Mouse (Mus musculus): ENCODE results near the gene Sycp2. TPM values are rescaled to one million over a fixed set of nuclear protein-coding genes. Genes with fewer than 3 reads are reported as not detected.

Sycp2 gene
- 0.04 and 0.17 TPM in 2 replicates for polyA plus RNA-seq (2015; fragmentation: Nextera tagmentation; extraction: Ambion mirVana)

DNA sequence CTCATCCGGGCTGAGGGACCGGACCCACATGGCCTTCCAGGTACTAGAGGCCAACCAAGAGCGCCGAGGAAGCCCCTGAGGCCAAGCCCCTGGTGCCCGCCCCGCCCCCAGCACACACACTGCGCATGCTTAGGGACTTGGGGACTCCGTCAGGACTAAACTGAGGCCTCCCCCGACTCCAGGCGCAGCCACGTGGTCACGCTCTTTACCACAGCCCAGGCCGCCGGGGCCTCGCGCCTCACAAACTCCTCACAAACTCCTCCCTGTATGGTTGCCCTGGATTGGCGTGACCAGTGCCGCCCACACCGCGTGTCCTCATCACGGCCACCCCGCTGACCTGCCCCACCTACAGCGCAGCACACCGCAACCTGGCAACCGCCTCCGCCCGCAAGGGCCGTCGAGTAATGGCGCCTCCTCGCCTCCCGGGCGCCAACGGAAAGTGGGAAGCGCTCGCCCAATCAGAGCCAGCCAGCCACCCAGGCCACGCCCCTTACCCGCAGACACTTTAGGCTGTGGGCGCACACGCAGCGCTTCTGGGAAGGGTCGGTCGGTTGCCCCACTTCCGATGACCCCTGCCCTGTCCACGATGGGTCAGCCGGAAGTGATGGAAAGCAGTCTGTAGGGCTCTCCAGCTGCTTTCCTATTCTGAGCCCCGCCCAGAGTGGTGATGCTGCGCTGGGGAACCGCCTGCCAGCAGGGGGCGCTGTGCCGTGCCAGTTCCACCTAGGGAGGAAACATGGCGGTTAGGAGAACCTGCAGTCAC is at the start of gene Sycp2:
Gene Sycp2 (minus strand): TSS at position 633 of the 763 bp plus-strand sequence.
- peak; percentile 28; the same call in 1 of the 2 replicates for ATAC-seq
- Histone ChIP-seq H3K36me3 (ENCODE audit: control insufficient read depth, insufficient read depth, low read length) (peaks cover 3% of the 10 kb centered on the region; the same call in 1 of the 2 replicates), H3K9me3 (ENCODE audit: control insufficient read depth, low read length) (peaks cover 8% of the 10 kb centered on the region), H3K27me3 (replicated peaks; ENCODE audit: control insufficient read depth, insufficient read depth, low read length) (no peaks in the 10 kb centered on the region), H3K27ac (ENCODE audit: low read length) (no peak within 1 kb of the TSS), H3K4me1 (ENCODE audit: control insufficient read depth, insufficient read depth, low read length) (peaks cover 3% of the 10 kb centered on the region), H3K4me3 (ENCODE audit: low read length) (no peak within 1 kb of the TSS), H3K9ac (ENCODE audit: low read depth, low read length) (no peak within 1 kb of the TSS), H3K4me2 (ENCODE audit: low read depth, low read length) (no peak within 1 kb of the TSS)
- WGBS, result 84% methylated on average over 52 of the region's 52 CpGs

- ATAC-seq, result peak; percentile 80
- no peaks in the 10 kb centered on the region for H3K36me3 ChIP-seq (ENCODE audit: control insufficient read depth, insufficient read depth, low read length)
- peaks cover 4% of the 10 kb centered on the region; the same call in 1 of the 2 replicates for H3K4me1 ChIP-seq (ENCODE audit: control insufficient read depth, insufficient read depth, low read length)
- no peaks in the 10 kb centered on the region for H3K27me3 ChIP-seq (replicated peaks; ENCODE audit: control insufficient read depth, insufficient read depth, low read length)
- H3K9ac ChIP-seq (ENCODE audit: low read depth, low read length), result no peak overlapping the region
- H3K27ac ChIP-seq (ENCODE audit: low read length), result peak overlapping the region; percentile 58
- no peak overlapping the region for H3K4me3 ChIP-seq (ENCODE audit: low read length)
- H3K4me2 ChIP-seq (ENCODE audit: low read depth, low read length), result no peak overlapping the region
- 27% methylated on average over 17 of the region's 17 CpGs for WGBS
- no peaks in the 10 kb centered on the region for H3K9me3 ChIP-seq (ENCODE audit: control insufficient read depth, low read length)
These were observed 47.4 kb upstream of the Sycp2 start for GRCm38 (mm10) chr2:178454664-178455516.

DNA sequence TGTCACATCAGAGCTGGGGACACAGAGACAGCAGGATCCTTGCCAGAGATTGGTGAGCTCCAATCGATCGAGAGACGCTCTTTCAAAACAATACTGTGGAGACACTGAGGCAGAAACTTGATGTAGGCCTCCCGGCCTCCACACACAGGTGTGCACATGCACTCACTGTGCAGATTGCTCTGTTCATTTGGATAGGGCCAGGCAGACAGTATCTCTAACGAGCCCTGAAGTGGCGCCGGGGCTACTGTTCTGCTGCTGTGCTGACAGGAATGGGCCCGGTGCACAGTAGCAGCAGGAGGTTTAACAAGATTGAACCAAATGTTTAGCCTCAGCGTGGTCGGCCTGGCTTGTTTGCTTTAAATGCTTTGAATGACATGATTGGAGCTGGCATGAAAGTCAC is 43.5 kb upstream of the Sycp2 start:
- Histone ChIP-seq H3K4me3 (ENCODE audit: low read length) (no peak overlapping the region), H3K9ac (ENCODE audit: low read depth, low read length) (no peak overlapping the region), H3K27ac (ENCODE audit: low read length) (no peak overlapping the region), H3K9me3 (ENCODE audit: control insufficient read depth, low read length) (no peaks in the 10 kb centered on the region), H3K4me2 (ENCODE audit: low read depth, low read length) (no peak overlapping the region), H3K4me1 (ENCODE audit: control insufficient read depth, insufficient read depth, low read length) (no peaks in the 10 kb centered on the region), H3K27me3 (replicated peaks; ENCODE audit: control insufficient read depth, insufficient read depth, low read length) (no peaks in the 10 kb centered on the region), H3K36me3 (ENCODE audit: control insufficient read depth, insufficient read depth, low read length) (no peaks in the 10 kb centered on the region)
- ATAC-seq, result no peak
- 75% methylated on average over 10 of the region's 10 CpGs for WGBS

DNA sequence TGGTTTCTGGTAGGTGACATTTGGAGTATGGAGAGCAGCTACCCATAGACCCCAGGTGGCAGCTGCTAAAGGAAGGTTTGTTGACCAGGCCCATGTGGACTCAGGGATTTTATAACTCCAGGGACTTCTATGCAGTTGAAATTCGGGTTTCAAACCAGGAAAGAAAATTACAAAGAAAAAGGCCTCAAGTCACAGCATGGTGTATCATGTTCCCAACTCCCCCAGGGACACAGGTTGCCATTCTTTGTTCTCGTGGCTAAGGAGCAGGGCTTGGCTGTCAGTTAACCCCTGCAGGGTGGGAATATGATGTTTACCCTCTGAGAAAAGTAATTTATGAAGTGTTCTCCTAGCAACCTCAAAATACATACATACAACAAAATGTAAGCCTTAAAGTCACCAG is 42.8 kb upstream of the Sycp2 start:
- Histone ChIP-seq H3K4me1 (ENCODE audit: control insufficient read depth, insufficient read depth, low read length) (no peaks in the 10 kb centered on the region), H3K9me3 (ENCODE audit: control insufficient read depth, low read length) (no peaks in the 10 kb centered on the region), H3K36me3 (ENCODE audit: control insufficient read depth, insufficient read depth, low read length) (no peaks in the 10 kb centered on the region), H3K4me2 (ENCODE audit: low read depth, low read length) (no peak overlapping the region), H3K27me3 (replicated peaks; ENCODE audit: control insufficient read depth, insufficient read depth, low read length) (no peaks in the 10 kb centered on the region), H3K4me3 (ENCODE audit: low read length) (no peak overlapping the region), H3K9ac (ENCODE audit: low read depth, low read length) (no peak overlapping the region), H3K27ac (ENCODE audit: low read length) (no peak overlapping the region)
- ATAC-seq, result no peak
- 27% methylated on average over 2 of the region's 2 CpGs for WGBS

- Histone ChIP-seq H3K9ac (ENCODE audit: low read depth, low read length) (no peak overlapping the region), H3K4me2 (ENCODE audit: low read depth, low read length) (no peak overlapping the region), H3K4me1 (ENCODE audit: control insufficient read depth, insufficient read depth, low read length) (no peaks in the 10 kb centered on the region), H3K27me3 (replicated peaks; ENCODE audit: control insufficient read depth, insufficient read depth, low read length) (no peaks in the 10 kb centered on the region), H3K27ac (ENCODE audit: low read length) (no peak overlapping the region), H3K4me3 (ENCODE audit: low read length) (no peak overlapping the region), H3K9me3 (ENCODE audit: control insufficient read depth, low read length) (no peaks in the 10 kb centered on the region), H3K36me3 (ENCODE audit: control insufficient read depth, insufficient read depth, low read length) (no peaks in the 10 kb centered on the region)
- WGBS, result 86% methylated on average over 4 of the region's 4 CpGs
- no peak for ATAC-seq
These were observed 41.9 kb upstream of the Sycp2 start for GRCm38 (mm10) chr2:178449386-178449785.

- H3K27ac ChIP-seq (ENCODE audit: low read length), result no peak overlapping the region
These were observed 29.8 kb upstream of the Sycp2 start for GRCm38 (mm10) chr2:178437311-178437710.

GRCm38 (mm10) chr2:178433903-178434302 is 26.4 kb upstream of the Sycp2 start:
- H3K27me3 ChIP-seq (replicated peaks; ENCODE audit: control insufficient read depth, insufficient read depth, low read length), result no peaks in the 10 kb centered on the region

More at GRCm38 (mm10) chr2:178437311-178437710, 29.8 kb upstream of the Sycp2 start:
- H3K36me3 ChIP-seq (ENCODE audit: control insufficient read depth, insufficient read depth, low read length), result no peaks in the 10 kb centered on the region
- no peak overlapping the region for H3K4me2 ChIP-seq (ENCODE audit: low read depth, low read length)
- no peak overlapping the region for H3K4me3 ChIP-seq (ENCODE audit: low read length)
- WGBS, result 52% methylated on average over 9 of the region's 9 CpGs
- no peaks in the 10 kb centered on the region for H3K9me3 ChIP-seq (ENCODE audit: control insufficient read depth, low read length)
- no peaks in the 10 kb centered on the region for H3K4me1 ChIP-seq (ENCODE audit: control insufficient read depth, insufficient read depth, low read length)
- no peak for ATAC-seq
- no peaks in the 10 kb centered on the region for H3K27me3 ChIP-seq (replicated peaks; ENCODE audit: control insufficient read depth, insufficient read depth, low read length)
- H3K9ac ChIP-seq (ENCODE audit: low read depth, low read length), result no peak overlapping the region

GRCm38 (mm10) chr2:178433495-178433894 is 26.0 kb upstream of the Sycp2 start:
- WGBS, result 58% methylated on average over 2 of the region's 2 CpGs

More at GRCm38 (mm10) chr2:178433903-178434302, 26.4 kb upstream of the Sycp2 start:
- peak; percentile 47 for ATAC-seq
- H3K9me3 ChIP-seq (ENCODE audit: control insufficient read depth, low read length), result no peaks in the 10 kb centered on the region
- H3K4me1 ChIP-seq (ENCODE audit: control insufficient read depth, insufficient read depth, low read length), result peaks cover 7% of the 10 kb centered on the region; the same call in 1 of the 2 replicates
- H3K9ac ChIP-seq (ENCODE audit: low read depth, low read length), result no peak overlapping the region
- no peak overlapping the region for H3K4me2 ChIP-seq (ENCODE audit: low read depth, low read length)
- 66% methylated on average over 2 of the region's 2 CpGs for WGBS
- no peak overlapping the region for H3K4me3 ChIP-seq (ENCODE audit: low read length)
- peak overlapping the region; percentile 29; the same call in 1 of the 2 replicates for H3K27ac ChIP-seq (ENCODE audit: low read length)
- no peaks in the 10 kb centered on the region for H3K36me3 ChIP-seq (ENCODE audit: control insufficient read depth, insufficient read depth, low read length)

DNA sequence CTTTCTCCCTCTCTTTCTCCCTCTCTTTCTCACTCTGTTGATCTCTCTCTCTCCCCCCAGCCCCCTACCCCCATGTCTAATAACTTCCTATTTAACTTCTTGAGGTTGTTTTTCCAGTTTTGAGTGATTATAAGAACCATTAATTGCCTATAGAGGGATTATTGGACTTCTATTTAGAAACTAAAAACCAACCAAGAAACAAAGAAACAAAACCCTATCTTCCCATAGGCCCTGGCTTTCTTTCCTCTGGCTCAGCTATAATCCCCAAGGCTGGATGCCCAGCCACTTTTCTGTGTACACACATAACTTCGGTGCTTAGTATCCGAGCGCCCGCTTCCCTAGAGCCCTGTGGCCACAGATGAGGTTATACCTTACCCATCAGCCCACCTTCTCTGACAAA is 22.7 kb upstream of the Sycp2 start, which contains the start of gene Cdh26:
Gene Cdh26 (plus strand): TSS at position 301 of the 400 bp plus-strand sequence.
- Histone ChIP-seq H3K27me3 (replicated peaks; ENCODE audit: control insufficient read depth, insufficient read depth, low read length) (no peaks in the 10 kb centered on the region), H3K4me3 (ENCODE audit: low read length) (0 out of 2 replicates have a peak within 1 kb of the TSS, but pooled peaks have one; percentile 12), H3K9me3 (ENCODE audit: control insufficient read depth, low read length) (no peaks in the 10 kb centered on the region), H3K9ac (ENCODE audit: low read depth, low read length) (0 out of 2 replicates have a peak within 1 kb of the TSS, but pooled peaks have one; percentile 33), H3K36me3 (ENCODE audit: control insufficient read depth, insufficient read depth, low read length) (no peaks in the 10 kb centered on the region), H3K27ac (ENCODE audit: low read length) (peak within 1 kb of the TSS; percentile 72), H3K4me2 (ENCODE audit: low read depth, low read length) (peak within 1 kb of the TSS; percentile 40), H3K4me1 (ENCODE audit: control insufficient read depth, insufficient read depth, low read length) (peaks cover 10% of the 10 kb centered on the region)
- ATAC-seq, result no peak
- whole genome bisulfite sequencing, result 80% methylated on average over 4 of the region's 4 CpGs

More at GRCm38 (mm10) chr2:178433495-178433894, 26.0 kb upstream of the Sycp2 start:
- H3K36me3 ChIP-seq (ENCODE audit: control insufficient read depth, insufficient read depth, low read length), result no peaks in the 10 kb centered on the region
- no peak overlapping the region for H3K9ac ChIP-seq (ENCODE audit: low read depth, low read length)
- ATAC-seq, result peak; percentile 86
- H3K27ac ChIP-seq (ENCODE audit: low read length), result peak overlapping the region; percentile 29; the same call in 1 of the 2 replicates
- H3K4me1 ChIP-seq (ENCODE audit: control insufficient read depth, insufficient read depth, low read length), result peaks cover 7% of the 10 kb centered on the region; the same call in 1 of the 2 replicates
- no peaks in the 10 kb centered on the region for H3K27me3 ChIP-seq (replicated peaks; ENCODE audit: control insufficient read depth, insufficient read depth, low read length)
- H3K9me3 ChIP-seq (ENCODE audit: control insufficient read depth, low read length), result no peaks in the 10 kb centered on the region
- no peak overlapping the region for H3K4me2 ChIP-seq (ENCODE audit: low read depth, low read length)
- H3K4me3 ChIP-seq (ENCODE audit: low read length), result no peak overlapping the region

Measured in intestine, embryonic 16.5 days (tissue).